Mouse (Mus musculus) heart, embryonic 13.5 days (tissue): ENCODE measurements around the gene Prdm9. TPM values are rescaled to one million over a fixed set of nuclear protein-coding genes. Genes with fewer than 3 reads are reported as not detected.
A peak's percentile ranks its signal among the peaks of the same experiment; 100 is the strongest.
"Not testable (repeated sequence)": the region's sequence is repeated elsewhere in the genome, so short reads cannot be mapped to it uniquely, and the experiment has no call there.

Source experiments
- ATAC-seq: fragments of 200-750 bp; cut with Nextera tagmentation; 2 replicates; pipeline ENCODE4 v1.8.0; 2017; ENCODE audit warnings: moderate TSS enrichment; ENCODE audit not compliant: insufficient number of reproducible peaks, low FRiP score, low TSS enrichment; ENCODE audit errors: extremely low read depth
- H3K27ac ChIP-seq: fragments of 300-500 bp; sonication (generic); replicated peaks from 2 replicates; pipeline ENCODE4 v1.5.1; 2015; ENCODE audit warnings: moderate library complexity, mild to moderate bottlenecking, inconsistent platforms
- H3K27me3 ChIP-seq: fragments of 300-500 bp; sonication (generic); replicated peaks from 2 replicates; pipeline ENCODE4 v1.6.1; 2015; ENCODE audit warnings: mild to moderate bottlenecking, inconsistent platforms
- H3K36me3 ChIP-seq: fragments of 300-500 bp; sonication (generic); 2 replicates; pipeline ENCODE4 v1.6.1; 2015; ENCODE audit warnings: mild to moderate bottlenecking, inconsistent platforms
- H3K4me1 ChIP-seq: fragments of 300-500 bp; sonication (generic); 2 replicates; pipeline ENCODE4 v1.6.1; 2015; ENCODE audit warnings: inconsistent platforms
- H3K4me2 ChIP-seq: fragments of 300-500 bp; sonication (generic); 2 replicates; pipeline ENCODE4 v1.6.1; 2015; ENCODE audit warnings: inconsistent platforms, mild to moderate bottlenecking, moderate library complexity
- H3K4me3 ChIP-seq: fragments of 300-500 bp; sonication (generic); 2 replicates; pipeline ENCODE4 v1.5.1; 2015; ENCODE audit warnings: moderate library complexity, mild to moderate bottlenecking, inconsistent platforms
- H3K9ac ChIP-seq: fragments of 300-500 bp; sonication (generic); 2 replicates; pipeline ENCODE4 v1.6.1; 2015; ENCODE audit warnings: inconsistent platforms, mild to moderate bottlenecking, moderate library complexity
- H3K9me3 ChIP-seq: fragments of 300-500 bp; sonication (generic); 2 replicates; pipeline ENCODE4 v1.6.1; 2016; ENCODE audit warnings: inconsistent platforms
- WGBS: fragments of 180-500 bp; shearing (Covaris S2); methylation state at CpG from one replicate; pipeline ENCODE4 v1.1.7; 2015; ENCODE audit warnings: mixed read lengths; 5-methylcytosine and 5-hydroxymethylcytosine counted together
- polyA plus RNA-seq: library from polyadenylated mRNA; unstranded; fragments of >200 nt; fragmentation: Nextera tagmentation; extraction: Ambion mirVana; gene quantifications from 2 replicates; pipeline ENCODE4 v1.2.1, GENCODE M21; 2015

The Prdm9 gene
- polyA plus RNA-seq, 1 experiment from 2014 or later = 1.2 TPM

- H3K36me3 ChIP-seq = no peaks in the 10 kb centered on the region
- no peaks in the 10 kb centered on the region for H3K9me3 ChIP-seq
- peak overlapping the region; percentile 96 for H3K27ac ChIP-seq
- ATAC-seq = no peak
- peak overlapping the region; percentile 80 for H3K4me2 ChIP-seq
- peaks cover 6% of the 10 kb centered on the region; the same call in 1 of the 2 replicates for H3K27me3 ChIP-seq
- peak overlapping the region; percentile 71 for H3K9ac ChIP-seq
- H3K4me3 ChIP-seq = peak overlapping the region; percentile 64
- H3K4me1 ChIP-seq = peaks cover 9% of the 10 kb centered on the region
- 41% methylated on average over 12 of the region's 12 CpGs for WGBS
These were observed 760 bp upstream of the Prdm9 start for GRCm38 (mm10) chr17:15564928-15565300.

GRCm38 (mm10) chr17:15559946-15560345 is 4.2 kb downstream of the Prdm9 start:
- WGBS = 81% methylated on average over 2 of the region's 2 CpGs
- H3K9ac ChIP-seq = no peak overlapping the region
- peaks cover 6% of the 10 kb centered on the region; the same call in 1 of the 2 replicates for H3K27me3 ChIP-seq
- no peaks in the 10 kb centered on the region for H3K9me3 ChIP-seq
- H3K27ac ChIP-seq = no peak overlapping the region
- H3K4me2 ChIP-seq = no peak overlapping the region
- ATAC-seq = no peak
- H3K36me3 ChIP-seq = no peaks in the 10 kb centered on the region
- peaks cover 7% of the 10 kb centered on the region for H3K4me1 ChIP-seq
- no peak overlapping the region for H3K4me3 ChIP-seq

GRCm38 (mm10) chr17:15549713-15550112 is 14.4 kb downstream of the Prdm9 start:
- Histone ChIP-seq H3K27ac (no peak overlapping the region), H3K36me3 (peaks cover 6% of the 10 kb centered on the region), H3K9me3 (peaks cover 11% of the 10 kb centered on the region; the same call in 1 of the 2 replicates), H3K4me1 (no peaks in the 10 kb centered on the region), H3K27me3 (no peaks in the 10 kb centered on the region), H3K4me2 (no peak overlapping the region), H3K9ac (no peak overlapping the region), H3K4me3 (no peak overlapping the region)
- WGBS = 38% methylated on average over 1 of the region's 1 CpGs
- ATAC-seq = no peak

- H3K4me2 ChIP-seq = no peak overlapping the region
- peaks cover 6% of the 10 kb centered on the region for H3K36me3 ChIP-seq
- no peak overlapping the region for H3K27ac ChIP-seq
- 67% methylated on average over 4 of the region's 4 CpGs for WGBS
- H3K9me3 ChIP-seq = peaks cover 26% of the 10 kb centered on the region
- H3K27me3 ChIP-seq = no peaks in the 10 kb centered on the region
- H3K4me1 ChIP-seq = no peaks in the 10 kb centered on the region
- no peak for ATAC-seq
- H3K4me3 ChIP-seq = no peak overlapping the region
- no peak overlapping the region for H3K9ac ChIP-seq
These were observed 17.7 kb downstream of the Prdm9 start for GRCm38 (mm10) chr17:15546440-15546839.

GRCm38 (mm10) chr17:15543868-15544267 is 20.3 kb downstream of the Prdm9 start:
- H3K4me2 ChIP-seq, ATAC-seq, H3K4me3 ChIP-seq, H3K27ac ChIP-seq, H3K27me3 ChIP-seq, H3K4me1 ChIP-seq, H3K9ac ChIP-seq, H3K36me3 ChIP-seq: not testable (repeated sequence)
- H3K9me3 ChIP-seq = peaks cover 26% of the 10 kb centered on the region
- 49% methylated on average over 4 of the region's 4 CpGs for WGBS

GRCm38 (mm10) chr17:15540309-15540708 is 23.8 kb downstream of the Prdm9 start:
- H3K27ac ChIP-seq = no peak overlapping the region
- peaks cover 21% of the 10 kb centered on the region for H3K9me3 ChIP-seq
- no peak overlapping the region for H3K4me2 ChIP-seq
- ATAC-seq = no peak
- H3K9ac ChIP-seq = no peak overlapping the region
- H3K4me1 ChIP-seq = peaks cover 12% of the 10 kb centered on the region
- 59% methylated on average over 4 of the region's 4 CpGs for WGBS
- H3K36me3 ChIP-seq = peaks cover 6% of the 10 kb centered on the region
- H3K4me3 ChIP-seq = no peak overlapping the region
- H3K27me3 ChIP-seq = peaks cover 25% of the 10 kb centered on the region

- Histone ChIP-seq H3K27me3 (peaks cover 35% of the 10 kb centered on the region), H3K4me3 (peak overlapping the region; percentile 60), H3K27ac (no peak overlapping the region), H3K36me3 (no peaks in the 10 kb centered on the region), H3K4me1 (peaks cover 12% of the 10 kb centered on the region), H3K4me2 (peak overlapping the region; percentile 92), H3K9me3 (no peaks in the 10 kb centered on the region), H3K9ac (peak overlapping the region; percentile 75)
- no peak for ATAC-seq
- WGBS = 2% methylated on average over 33 of the region's 33 CpGs
These were observed 27.7 kb downstream of the Prdm9 start for GRCm38 (mm10) chr17:15536457-15536904.

GRCm38 (mm10) chr17:15535943-15536342 is 28.2 kb downstream of the Prdm9 start:
- ATAC-seq = no peak
- Histone ChIP-seq H3K9me3 (no peaks in the 10 kb centered on the region), H3K4me1 (peaks cover 12% of the 10 kb centered on the region), H3K36me3 (no peaks in the 10 kb centered on the region), H3K27ac (no peak overlapping the region), H3K27me3 (peaks cover 35% of the 10 kb centered on the region), H3K4me2 (peak overlapping the region; percentile 92), H3K4me3 (peak overlapping the region; percentile 60), H3K9ac (peak overlapping the region; percentile 75)
- 18% methylated on average over 8 of the region's 8 CpGs for WGBS

- H3K4me1 ChIP-seq = peaks cover 12% of the 10 kb centered on the region
- no peak for ATAC-seq
- H3K4me2 ChIP-seq = peak overlapping the region; percentile 92
- peak overlapping the region; percentile 60 for H3K4me3 ChIP-seq
- H3K27ac ChIP-seq = no peak overlapping the region
- no peaks in the 10 kb centered on the region for H3K36me3 ChIP-seq
- WGBS = 56% methylated on average over 10 of the region's 11 CpGs
- no peaks in the 10 kb centered on the region for H3K9me3 ChIP-seq
- H3K27me3 ChIP-seq = peaks cover 35% of the 10 kb centered on the region
- H3K9ac ChIP-seq = no peak overlapping the region
These were observed 28.9 kb downstream of the Prdm9 start for GRCm38 (mm10) chr17:15535162-15535800.

GRCm38 (mm10) chr17:15530141-15530540 is 34.0 kb downstream of the Prdm9 start:
- 0 out of 2 replicates have a peak overlapping the region, but pooled peaks have one; percentile 7 for H3K9ac ChIP-seq
- H3K4me1 ChIP-seq = peaks cover 18% of the 10 kb centered on the region
- ATAC-seq = no peak
- H3K4me3 ChIP-seq = no peak overlapping the region
- no peak overlapping the region for H3K4me2 ChIP-seq
- WGBS = 12% methylated on average over 5 of the region's 5 CpGs
- H3K27me3 ChIP-seq = peaks cover 8% of the 10 kb centered on the region
- no peaks in the 10 kb centered on the region for H3K9me3 ChIP-seq
- no peak overlapping the region for H3K27ac ChIP-seq
- peaks cover 5% of the 10 kb centered on the region for H3K36me3 ChIP-seq

GRCm38 (mm10) chr17:15528887-15529286 is 35.3 kb downstream of the Prdm9 start:
- Histone ChIP-seq H3K4me3 (no peak overlapping the region), H3K4me2 (no peak overlapping the region), H3K27ac (no peak overlapping the region), H3K36me3 (peaks cover 17% of the 10 kb centered on the region), H3K9me3 (no peaks in the 10 kb centered on the region), H3K27me3 (0 out of 2 replicates have a peak, but pooled peaks cover 2% of the 10 kb centered on the region), H3K4me1 (peaks cover 18% of the 10 kb centered on the region), H3K9ac (no peak overlapping the region)
- 87% methylated on average over 2 of the region's 2 CpGs for WGBS
- no peak for ATAC-seq

- H3K4me1 ChIP-seq = peaks cover 18% of the 10 kb centered on the region
- peak overlapping the region; percentile 95 for H3K9ac ChIP-seq
- H3K27ac ChIP-seq = peak overlapping the region; percentile 89
- H3K9me3 ChIP-seq = no peaks in the 10 kb centered on the region
- H3K4me2 ChIP-seq = peak overlapping the region; percentile 89
- H3K4me3 ChIP-seq = peak overlapping the region; percentile 83
- no peak for ATAC-seq
- H3K27me3 ChIP-seq = no peaks in the 10 kb centered on the region
- WGBS = 50% methylated on average over 3 of the region's 3 CpGs
- H3K36me3 ChIP-seq = peaks cover 25% of the 10 kb centered on the region
These were observed 36.4 kb downstream of the Prdm9 start for GRCm38 (mm10) chr17:15527811-15528136.
